Mouse (Mus musculus) cerebellum, adult 11-12 months (tissue): ENCODE data around the gene Pcif1.
"Not testable (repeated sequence)": the region's sequence is repeated elsewhere in the genome, so short reads cannot be mapped to it uniquely, and the experiment has no call there.

Experiments used
- DNase-seq: peaks from one replicate; pipeline ENCODE4 v3.0.0; 2022

The Pcif1 gene

GRCm38 (mm10) chr2:164866741-164867551 lies 12.2 kb upstream of the Pcif1 start:
- DNase-seq, result no peak

DNA sequence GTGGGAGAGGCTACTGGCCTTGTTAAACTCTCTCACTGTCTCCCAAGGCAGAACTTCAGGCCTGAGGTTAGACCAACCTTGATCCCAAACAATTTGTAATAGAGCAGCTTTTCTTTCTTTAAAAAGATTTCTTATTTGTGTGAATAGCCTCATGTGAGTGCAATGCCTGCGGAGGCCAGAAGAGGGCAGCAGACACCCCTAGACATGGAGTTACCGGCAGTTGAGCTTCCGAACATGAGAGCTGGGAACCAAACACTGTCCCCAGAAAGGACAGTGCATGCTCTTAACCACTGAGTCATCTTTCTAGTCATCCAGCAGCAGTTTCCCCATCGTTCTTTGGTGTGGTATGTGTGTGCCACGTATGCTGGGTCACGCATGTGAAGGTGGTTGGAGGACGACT lies 11.5 kb upstream of the Pcif1 start:
- no peak for DNase-seq

- DNase-seq, result no peak
Observed at GRCm38 (mm10) chr2:164868491-164868890, 10.6 kb upstream of the Pcif1 start.

GRCm38 (mm10) chr2:164871602-164872303 lies 7.4 kb upstream of the Pcif1 start:
- no peak for DNase-seq

DNA sequence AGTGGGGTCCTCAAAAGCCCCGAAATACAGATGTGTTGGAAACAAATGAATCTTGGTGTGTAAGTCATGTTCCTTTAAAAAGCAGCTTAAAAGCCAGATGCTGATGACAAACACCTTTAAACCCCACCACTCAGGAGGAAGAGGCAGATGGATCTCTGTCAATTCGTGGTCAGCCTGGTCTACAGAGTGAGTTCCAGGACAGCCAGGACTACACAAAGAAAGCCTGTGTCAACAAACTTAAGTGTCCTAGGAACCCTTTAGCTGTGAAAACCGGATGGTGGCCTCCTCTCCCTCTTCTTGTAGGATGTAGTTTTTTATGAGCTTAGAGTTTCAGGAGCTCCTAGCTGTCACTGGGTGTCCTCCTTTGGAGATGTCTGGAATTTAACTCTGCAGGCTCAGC lies 5.5 kb upstream of the Pcif1 start:
- DNase-seq, result no peak

- DNase-seq, result no peak
Observed at GRCm38 (mm10) chr2:164874239-164874769, 4.8 kb upstream of the Pcif1 start.

GRCm38 (mm10) chr2:164875648-164876047 lies 3.5 kb upstream of the Pcif1 start:
- DNase-seq, result not testable (repeated sequence)

DNA sequence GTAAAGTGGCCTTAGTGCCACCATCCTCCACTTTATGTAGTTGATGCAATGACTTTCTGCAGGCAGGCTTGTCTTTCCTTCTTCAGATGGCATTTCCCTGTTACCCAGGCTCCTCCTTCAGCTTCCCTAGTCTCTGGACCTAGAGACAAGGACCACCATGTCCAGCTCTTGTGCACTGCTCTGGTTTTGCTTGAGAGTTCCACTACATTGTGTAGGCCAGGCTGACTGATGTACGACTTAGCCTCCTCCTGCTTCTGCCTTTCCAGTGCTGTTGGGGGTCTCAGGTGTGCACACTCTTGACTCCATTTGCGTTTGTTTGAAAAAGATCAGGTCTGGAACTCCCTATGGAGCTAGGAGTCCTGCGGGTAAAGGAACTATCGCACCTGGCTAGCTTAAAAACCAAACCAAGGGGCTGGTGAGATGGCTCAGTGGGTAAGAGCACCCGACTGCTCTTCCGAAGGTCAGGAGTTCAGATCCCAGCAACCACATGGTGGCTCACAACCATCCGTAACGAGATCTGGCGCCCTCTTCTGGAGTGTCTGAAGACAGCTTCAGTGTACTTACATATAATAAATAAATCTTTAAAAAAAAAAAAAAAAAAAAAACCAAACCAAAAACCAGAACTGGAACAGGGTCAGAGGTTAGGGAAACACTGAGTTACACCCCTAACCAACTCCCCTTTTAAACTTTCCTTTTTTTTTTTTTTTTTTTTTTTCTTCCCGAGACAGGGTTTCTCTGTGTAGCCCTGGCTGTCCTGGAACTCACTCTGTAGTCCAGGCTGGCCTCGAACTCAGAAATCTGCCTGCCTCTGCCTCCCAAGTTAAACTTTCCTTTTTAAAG lies 1.5 kb upstream of the Pcif1 start:
- not testable (repeated sequence) for DNase-seq

DNA sequence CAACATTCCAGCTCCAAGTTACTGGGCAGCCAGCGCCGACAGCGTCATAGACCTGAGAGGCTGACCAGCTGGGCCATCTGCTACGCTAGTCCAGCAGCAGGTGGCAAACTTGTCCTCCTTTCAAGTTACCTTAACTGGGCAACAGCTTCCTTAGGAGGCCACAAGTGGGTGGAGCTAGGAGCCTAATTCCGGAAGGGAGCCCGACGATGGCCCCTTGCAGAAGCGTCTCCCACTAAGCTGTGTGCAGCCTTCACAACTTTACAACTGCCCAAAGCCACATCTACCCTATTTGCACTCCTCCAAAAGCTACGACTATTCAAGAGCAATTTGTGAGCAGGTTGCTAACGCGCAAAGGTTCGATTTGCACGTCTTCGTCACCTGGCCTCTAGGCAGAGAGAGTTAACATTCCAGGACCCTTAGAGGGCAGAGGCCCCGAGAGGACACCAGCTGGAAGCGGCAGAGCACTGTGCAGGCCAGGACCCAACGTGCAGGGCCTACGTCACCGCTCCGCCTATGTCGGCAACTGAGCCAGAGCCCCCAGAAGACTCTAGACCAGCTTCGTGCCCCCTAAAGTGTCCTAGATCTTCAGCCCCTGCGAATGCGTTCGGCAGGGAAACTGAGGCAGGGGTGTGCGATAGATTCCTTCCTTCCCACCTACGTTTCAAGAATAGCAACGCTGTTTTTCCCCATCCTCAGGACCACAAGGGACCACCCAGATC lies 436 bp upstream of the Pcif1 start:
- DNase-seq, result peak; percentile 86

DNA sequence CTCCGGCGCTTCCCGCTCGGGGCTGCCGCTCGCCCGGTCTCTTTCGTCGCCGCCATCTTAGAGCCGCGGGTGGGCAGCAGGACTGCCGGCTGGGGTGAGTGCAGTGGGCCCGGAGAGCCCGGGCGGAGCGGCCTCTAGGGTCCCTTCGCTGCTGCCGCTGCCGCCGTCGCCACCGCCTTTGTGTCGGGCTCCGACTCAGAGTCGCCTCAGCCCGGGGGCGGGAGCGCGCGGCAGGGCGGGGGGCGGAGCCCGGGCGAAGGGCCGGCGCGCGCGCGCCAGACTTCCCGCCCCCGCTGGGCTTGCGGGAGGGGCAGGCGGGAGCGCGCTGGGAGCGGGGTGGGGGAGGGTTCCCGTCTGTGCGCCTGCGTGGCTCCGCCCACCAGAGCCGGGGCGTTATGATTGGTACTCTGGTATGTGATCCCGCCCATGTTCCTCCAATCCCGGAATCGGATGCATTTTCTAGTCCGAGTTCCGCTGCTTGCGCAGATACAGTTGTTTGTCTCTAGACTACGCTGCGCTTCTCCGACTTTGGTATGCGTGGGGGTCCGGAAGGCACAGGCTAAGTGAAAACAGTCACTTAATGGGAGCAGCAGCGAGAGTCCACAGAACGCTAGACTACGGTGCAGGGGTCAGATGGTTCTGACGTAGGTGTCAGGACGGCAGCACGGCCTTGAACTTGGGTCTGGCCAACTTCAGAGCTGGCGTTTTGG lies 619 bp downstream of the Pcif1 start:
- DNase-seq, result peak; percentile 94

- no peak for DNase-seq
Observed at GRCm38 (mm10) chr2:164882619-164883018, 3.5 kb downstream of the Pcif1 start.

DNA sequence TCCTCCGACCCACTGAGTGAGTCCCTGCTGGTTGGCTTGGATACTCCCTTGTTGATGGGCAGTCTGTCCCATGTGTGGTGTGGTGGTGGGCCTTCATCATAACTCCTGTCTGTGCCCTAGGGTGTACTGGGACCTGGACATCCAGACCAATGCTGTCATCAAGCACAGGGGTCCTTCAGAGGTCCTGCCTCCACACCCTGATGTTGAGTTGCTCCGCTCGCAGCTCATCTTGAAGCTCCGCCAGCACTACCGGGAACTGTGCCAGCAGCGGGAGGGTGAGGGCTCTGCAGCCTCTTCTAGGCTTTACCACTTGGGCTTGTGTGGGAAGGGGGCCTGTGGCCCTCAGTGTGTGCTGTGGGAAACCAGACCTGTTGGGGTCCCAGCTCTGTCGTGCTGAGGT lies 6.7 kb downstream of the Pcif1 start:
- peak; percentile 77 for DNase-seq

- DNase-seq, result no peak
Observed at GRCm38 (mm10) chr2:164886617-164887016, 7.5 kb downstream of the Pcif1 start.

DNA sequence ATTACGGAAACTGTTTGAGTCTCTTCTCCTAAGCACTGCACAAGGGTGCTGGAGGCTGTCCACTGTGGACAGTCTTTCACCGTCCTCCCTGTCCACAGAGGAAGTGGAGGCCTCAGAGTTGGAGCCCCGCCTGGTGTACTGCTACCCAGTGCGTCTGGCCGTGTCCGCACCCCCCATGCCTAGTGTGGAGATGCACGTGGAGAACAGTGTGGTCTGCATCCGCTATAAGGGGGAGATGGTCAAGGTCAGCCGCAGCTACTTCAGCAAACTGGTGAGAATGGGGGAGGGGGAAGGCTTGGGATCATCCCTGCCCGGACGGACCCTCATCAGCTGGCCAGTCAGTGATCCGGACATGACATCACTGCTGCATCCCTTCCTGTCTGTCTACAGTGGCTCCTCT lies 9.9 kb downstream of the Pcif1 start:
- DNase-seq, result no peak

- no peak for DNase-seq
Observed at GRCm38 (mm10) chr2:164889960-164890359, 10.9 kb downstream of the Pcif1 start.

GRCm38 (mm10) chr2:164890411-164891049 lies 11.4 kb downstream of the Pcif1 start:
- DNase-seq, result peak; percentile 39

- DNase-seq, result no peak
Observed at GRCm38 (mm10) chr2:164891056-164891834, 12.1 kb downstream of the Pcif1 start.

- DNase-seq, result peak; percentile 80
Observed at GRCm38 (mm10) chr2:164891908-164892695, 13.0 kb downstream of the Pcif1 start.

- peak; percentile 72 for DNase-seq
Observed at GRCm38 (mm10) chr2:164892696-164893216, 13.7 kb downstream of the Pcif1 start.
